ENCODE assay signal across 12 mouse cellular contexts in the genomic region with DNA sequence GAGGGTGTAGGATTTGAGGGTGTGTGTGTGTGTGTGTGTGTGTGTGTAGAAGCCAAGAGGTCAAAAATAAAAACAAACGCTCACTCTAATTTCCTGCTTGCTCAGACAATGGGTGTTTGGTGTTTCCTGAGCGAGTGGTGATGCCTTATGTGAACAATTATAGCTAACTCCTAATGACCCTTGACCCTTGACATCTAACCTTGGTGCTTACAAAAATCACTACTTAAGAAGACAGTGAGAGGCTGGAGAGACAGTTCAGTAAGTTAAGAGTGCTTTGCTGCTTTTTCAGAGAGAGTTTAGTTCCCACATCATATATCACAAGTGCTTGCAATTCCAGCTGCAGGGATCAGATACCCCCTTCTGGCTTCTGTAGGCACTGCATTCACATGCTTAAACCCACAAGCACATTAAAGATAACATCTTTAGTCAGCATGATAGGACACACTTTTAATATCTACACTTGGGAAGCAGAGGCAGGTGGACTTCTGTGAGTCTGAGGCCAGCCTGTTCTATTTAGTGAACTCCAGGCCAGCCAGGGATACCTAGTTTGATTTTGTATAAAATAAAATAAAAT. TPM values are rescaled to one million over a fixed set of nuclear protein-coding genes. Genes with fewer than 3 reads are reported as not detected.
DNase-seq lines count a peak whose midpoint lies in the region; ATAC-seq and TF ChIP-seq lines count a peak whose summit lies in the region.
"Had no signal": no experiment of that assay in that cellular context is flagged by ENCODE, and none has a peak within 500 bp of the region (broad histone marks: within the 10 kb centered on the region; RNA-seq: fewer than 3 reads in every experiment).

No protein-coding gene starts in this region.

- TF ChIP-seq EP300 in heart, adult 2 months (IDR thresholded peaks at IDR 0.05; ENCODE audit: insufficient read depth, low read depth, low read length) = no peak

- 49% methylated on average over 2 of the region's 2 CpGs for WGBS in heart, adult 2 months
- WGBS in lung, embryonic 14.5 days = 57% methylated on average over 2 of the region's 2 CpGs

- peak; percentile 54 for TF ChIP-seq CTCF in heart, adult 2 months (IDR thresholded peaks at IDR 0.05)
- peak; percentile 68 for TF ChIP-seq CTCF in lung, embryonic 14.5 days (IDR thresholded peaks at IDR 0.05; ENCODE audit: low read depth)

- H3K9me3 ChIP-seq in lung, embryonic 14.5 days (ENCODE audit: low read depth, low read length) = no peaks in the 10 kb centered on the region

- no peak overlapping the region for H3K4me3 ChIP-seq in heart, adult 2 months
- no peak overlapping the region for H3K4me3 ChIP-seq in lung, embryonic 14.5 days (ENCODE audit: low read depth, low read length)

- ATAC-seq in lung, embryonic 14.5 days (ENCODE audit: insufficient read depth) = no peak
- no peak for ATAC-seq in inflammation-experienced regulatory T-cells, adult 6 months
- ATAC-seq: midbrain, embryonic 16.5 days had no signal

- H3K79me2 ChIP-seq in heart, adult 2 months (replicated peaks; ENCODE audit: control insufficient read depth, insufficient read depth, low read length) = no peaks in the 10 kb centered on the region

- no peak overlapping the region for H3K9ac ChIP-seq in heart, adult 2 months (ENCODE audit: low read depth, low read length)
- H3K9ac ChIP-seq in lung, embryonic 14.5 days = no peak overlapping the region

- no peak for DNase-seq in heart, adult 2 months
- DNase-seq in heart, postnatal 25 days (ENCODE audit: low spot score) = no peak
- DNase-seq in lung, embryonic 14.5 days = peak; percentile 76
- no peak for DNase-seq in lung, postnatal 25 days (ENCODE audit: low spot score)
- peak; percentile 49 for DNase-seq in embryo, embryonic 11 days
- DNase-seq in mesoderm, embryonic 11.5 days (ENCODE audit: low read depth, low spot score) = peak; percentile 42
- no peak for DNase-seq in frontal cortex, postnatal 25 days (ENCODE audit: low spot score in 2 of 2)
- DNase-seq: cerebellum, postnatal 14 days; heart, adult 18-20 months; layer of hippocampus, adult 9-11 months had no signal

- TF ChIP-seq POLR2A in heart, adult 2 months (IDR thresholded peaks at IDR 0.05; ENCODE audit: insufficient read depth, low read depth, low read length) = no peak

- H3K4me1 ChIP-seq in heart, adult 2 months (ENCODE audit: control insufficient read depth, insufficient read depth, low read length) = no peaks in the 10 kb centered on the region
- H3K4me1 ChIP-seq in lung, embryonic 14.5 days (ENCODE audit: insufficient read depth) = no peaks in the 10 kb centered on the region

- no peak overlapping the region for H3K4me2 ChIP-seq in lung, embryonic 14.5 days

- H3K27ac ChIP-seq in heart, adult 2 months = no peak overlapping the region
- H3K27ac ChIP-seq in lung, embryonic 14.5 days (ENCODE audit: low read depth) = no peak overlapping the region

- H3K36me3 ChIP-seq in heart, adult 2 months (ENCODE audit: control insufficient read depth, insufficient read depth, low read length) = no peaks in the 10 kb centered on the region
- no peaks in the 10 kb centered on the region for H3K36me3 ChIP-seq in lung, embryonic 14.5 days (ENCODE audit: insufficient read depth)

- intact Hi-C loops in heart, adult 2 months (cut with DNase I) = loop anchor here (10.0 kb wide), 1 partner anchor 323 kb away; a partner anchor contains a TSS
- intact Hi-C loops in heart, postnatal 25 days (cut with DNase I) = no loop called here

- H3K27me3 ChIP-seq in heart, adult 2 months (ENCODE audit: control insufficient read depth, insufficient read depth, low read length) = no peaks in the 10 kb centered on the region
- H3K27me3 ChIP-seq in lung, embryonic 14.5 days (ENCODE audit: insufficient read depth, low read length) = no peaks in the 10 kb centered on the region

RNA-seq across cellular contexts. Expression of a gene that starts 8.7 kb away (rescaled TPM):
- total RNA-seq in heart, adult 2 months (2021) = under 1 TPM; 0.23 to 0.26 TPM
- 1.3 and 1.9 TPM in 2 replicates for polyA plus RNA-seq in heart, adult 2 months (2012; rRNA removed)
- total RNA-seq in heart, postnatal 25 days (2021) = under 1 TPM; 0.28 to 0.57 TPM
- polyA plus RNA-seq in lung, embryonic 14.5 days (2014; fragmentation: Nextera tagmentation; extraction: Ambion mirVana) = 0.26 TPM in 1 of 2 replicates, not detected in the other
- 100 to 1,000 TPM in 1 of 3 experiments, 10 to 100 TPM in 2; 51.7 to 149 (median 51.9) TPM for polyA plus RNA-seq in inflammation-experienced regulatory T-cells, adult 6 months (2017; shearing (Covaris generic))
- polyA plus RNA-seq: midbrain, embryonic 16.5 days had no signal

RNA-seq across cellular contexts. Expression of a gene that starts 15.5 kb away (rescaled TPM):
- not detected for total RNA-seq in heart, adult 2 months (2021)
- not detected in 2 replicates for polyA plus RNA-seq in heart, adult 2 months (2012; rRNA removed)
- not detected for total RNA-seq in heart, postnatal 25 days (2021)
- not detected in 2 replicates for polyA plus RNA-seq in lung, embryonic 14.5 days (2014; fragmentation: Nextera tagmentation; extraction: Ambion mirVana)
- not detected for polyA plus RNA-seq in inflammation-experienced regulatory T-cells, adult 6 months (2017; shearing (Covaris generic))
- total RNA-seq: heart, adult 18-20 months had no signal
- polyA plus RNA-seq: midbrain, embryonic 16.5 days had no signal

RNA-seq across cellular contexts. Expression of a gene that starts 33.1 kb away (rescaled TPM):
- not detected for total RNA-seq in heart, adult 2 months (2021)
- polyA plus RNA-seq in heart, adult 2 months (2012; rRNA removed) = not detected in 2 replicates
- not detected for total RNA-seq in heart, postnatal 25 days (2021)
- 0.30 TPM in 1 of 2 replicates, not detected in the other for polyA plus RNA-seq in lung, embryonic 14.5 days (2014; fragmentation: Nextera tagmentation; extraction: Ambion mirVana)
- polyA plus RNA-seq in inflammation-experienced regulatory T-cells, adult 6 months (2017; shearing (Covaris generic)) = not detected
- polyA plus RNA-seq: midbrain, embryonic 16.5 days had no signal

RNA-seq across cellular contexts. Expression of a gene that starts 56.8 kb away (rescaled TPM):
- 10 to 100 TPM; 48.7 to 55.9 TPM for total RNA-seq in heart, adult 2 months (2021)
- polyA plus RNA-seq in heart, adult 2 months (2012; rRNA removed) = 33.9 and 45.6 TPM in 2 replicates
- 10 to 100 TPM; 50.7 to 56.5 TPM for total RNA-seq in heart, postnatal 25 days (2021)
- polyA plus RNA-seq in lung, embryonic 14.5 days (2014; fragmentation: Nextera tagmentation; extraction: Ambion mirVana) = 82.5 and 89.8 TPM in 2 replicates
- polyA plus RNA-seq in inflammation-experienced regulatory T-cells, adult 6 months (2017; shearing (Covaris generic)) = 10 to 100 TPM; 56.0 to 64.3 (median 61.4) TPM

Comparison
In these comparisons a context has a peak if more than half of its experiments do, and no peak if none do; other contexts are left out.
1. DNase-seq: peak in lung, embryonic 14.5 days (single experiment), embryo, embryonic 11 days (single experiment) and mesoderm, embryonic 11.5 days (single experiment); none in heart, adult 2 months (0 of 2), heart, postnatal 25 days (single experiment), lung, postnatal 25 days (single experiment) and frontal cortex, postnatal 25 days (0 of 2).
2. RNA of a gene that starts 8.7 kb away (polyA plus RNA-seq): 51.7 to 149 TPM in inflammation-experienced regulatory T-cells, adult 6 months; 1.3 to 1.9 TPM in heart, adult 2 months and 0.26 TPM in lung, embryonic 14.5 days; every median in the first group is over 10 times any median in the second.